Mouse (Mus musculus) R1 (cell line): ENCODE results near the gene Slc25a11.

Experiments
- DNase-seq: peaks from one replicate; pipeline ENCODE4 v3.0.0-alpha.2; 2018; ENCODE audit warnings: low read depth, low spot score

Slc25a11 gene

DNA sequence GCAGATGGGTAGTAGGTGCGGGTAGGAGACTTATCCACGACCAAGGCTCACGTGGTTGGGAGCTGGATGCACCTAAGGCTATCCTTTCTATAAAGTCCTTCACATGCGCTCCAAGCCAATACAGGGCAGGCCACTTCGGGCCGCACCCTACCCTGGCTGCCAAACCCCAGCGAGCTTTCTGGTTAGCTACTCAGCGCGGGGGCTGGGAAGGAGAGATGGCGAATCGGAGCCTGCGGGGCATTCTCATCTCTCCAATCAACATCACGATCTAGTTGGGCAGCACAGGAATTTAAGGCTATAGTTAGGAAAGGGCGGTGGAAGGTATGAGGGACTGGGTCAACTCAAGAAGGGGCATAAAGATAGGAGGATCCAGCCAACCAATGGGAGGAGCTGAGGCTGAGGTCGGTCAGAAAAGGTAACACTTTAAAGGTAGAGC is 21.1 kb upstream of the Slc25a11 start:
- no peak for DNase-seq

DNA sequence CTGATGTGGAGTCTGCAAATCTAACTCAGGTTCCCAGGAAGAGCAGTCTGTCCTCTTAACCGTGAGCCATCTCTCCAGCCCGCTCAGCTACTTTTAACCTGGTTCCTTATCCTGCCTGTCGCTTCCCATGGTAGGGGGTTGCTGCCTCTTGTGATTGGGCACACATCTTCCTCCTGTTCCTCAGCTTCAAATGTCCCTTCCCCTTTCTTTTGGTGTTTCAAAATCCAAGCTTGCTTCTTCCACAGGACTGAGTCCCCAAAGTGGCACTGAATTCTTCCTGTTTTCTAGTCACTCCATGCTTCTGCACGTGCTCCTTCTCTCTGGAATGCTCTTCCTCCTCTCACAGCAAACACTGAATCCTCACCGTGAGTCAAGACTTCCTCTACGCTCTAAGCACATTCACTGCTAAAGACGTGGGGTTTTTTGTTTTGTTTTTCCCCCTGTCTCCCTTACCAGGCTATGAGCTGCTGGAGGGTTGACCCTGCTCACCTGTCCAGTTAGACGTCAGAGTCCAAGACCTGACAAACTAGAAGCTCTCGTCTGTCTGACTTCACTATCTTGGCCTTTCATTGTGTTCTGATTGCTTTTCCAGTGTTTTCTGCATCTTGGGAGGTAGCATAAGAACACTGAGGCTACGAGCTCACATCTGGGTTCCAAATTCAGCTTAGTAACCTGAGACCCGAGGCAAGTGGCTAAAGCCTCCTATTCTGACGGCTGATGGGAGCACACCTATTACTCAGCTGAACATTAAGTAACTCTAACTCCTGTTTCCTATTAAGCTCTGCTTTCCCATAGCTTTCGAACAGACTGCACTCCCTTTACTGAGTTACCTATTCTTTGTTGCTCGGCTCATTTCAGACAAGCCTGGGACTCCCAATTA is 20.2 kb upstream of the Slc25a11 start:
- no peak for DNase-seq

GRCm38 (mm10) chr11:70666687-70667086 is 19.4 kb upstream of the Slc25a11 start:
- no peak for DNase-seq

GRCm38 (mm10) chr11:70664741-70665140 is 17.5 kb upstream of the Slc25a11 start:
- no peak for DNase-seq

GRCm38 (mm10) chr11:70663957-70664356 is 16.7 kb upstream of the Slc25a11 start:
- DNase-seq, result no peak

GRCm38 (mm10) chr11:70663101-70663500 is 15.8 kb upstream of the Slc25a11 start:
- no peak for DNase-seq

DNA sequence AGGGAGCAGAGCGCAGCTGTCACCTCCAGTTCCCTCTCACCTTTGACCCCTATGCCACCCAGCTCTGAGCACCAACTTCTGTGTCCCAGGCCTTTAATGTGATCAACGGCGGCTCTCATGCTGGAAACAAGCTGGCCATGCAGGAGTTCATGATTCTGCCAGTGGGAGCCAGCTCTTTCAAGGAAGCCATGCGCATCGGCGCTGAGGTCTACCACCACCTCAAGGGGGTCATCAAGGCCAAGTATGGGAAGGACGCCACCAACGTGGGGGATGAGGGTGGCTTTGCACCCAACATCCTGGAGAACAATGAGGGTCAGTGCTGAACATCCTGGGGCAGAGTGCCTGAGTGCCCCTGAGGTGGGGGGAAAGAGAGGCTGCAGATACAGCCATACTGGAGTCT is 13.3 kb upstream of the Slc25a11 start:
- no peak for DNase-seq

GRCm38 (mm10) chr11:70658942-70659341 is 11.7 kb upstream of the Slc25a11 start:
- DNase-seq, result peak; percentile 87

GRCm38 (mm10) chr11:70658521-70658920 is 11.2 kb upstream of the Slc25a11 start:
- DNase-seq, result no peak

DNA sequence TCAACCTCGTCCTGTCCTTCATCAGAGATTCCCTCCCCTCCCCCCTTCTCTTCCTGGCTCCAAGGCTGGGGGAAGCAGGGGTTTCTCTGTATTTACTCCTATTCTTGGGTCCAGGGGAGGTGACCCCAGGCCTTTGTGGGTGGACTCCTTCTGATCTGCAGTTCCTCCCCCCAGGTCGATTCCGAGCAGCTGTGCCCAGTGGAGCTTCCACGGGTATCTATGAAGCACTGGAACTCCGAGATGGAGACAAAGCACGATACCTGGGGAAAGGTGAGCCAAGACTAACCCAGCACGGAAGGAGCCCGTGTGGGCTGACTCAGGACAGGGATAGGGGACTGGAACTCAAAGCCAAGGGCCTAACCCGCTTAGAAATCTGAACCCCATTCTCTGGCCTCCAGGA is 10.7 kb upstream of the Slc25a11 start:
- no peak for DNase-seq

DNA sequence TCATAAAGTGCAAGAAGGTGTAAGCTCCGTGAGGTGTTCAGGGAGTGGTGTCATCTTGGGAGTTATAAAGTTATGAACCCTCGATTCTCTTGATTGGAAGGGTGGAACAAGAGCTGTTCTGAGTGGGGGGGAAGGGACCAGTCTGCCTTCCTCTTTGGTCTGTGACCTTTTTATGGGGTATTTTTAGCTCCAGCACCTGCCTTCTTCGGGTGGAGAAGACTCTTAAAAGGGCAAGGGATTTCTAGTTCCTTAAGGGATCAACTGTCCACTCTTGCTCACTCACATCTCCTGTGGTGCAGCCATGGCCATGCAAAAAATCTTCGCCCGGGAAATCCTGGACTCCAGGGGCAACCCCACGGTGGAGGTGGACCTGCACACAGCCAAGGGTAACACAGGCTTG is 10.3 kb upstream of the Slc25a11 start:
- no peak for DNase-seq

- DNase-seq, result no peak
These were observed 9.7 kb upstream of the Slc25a11 start, which contains the start of gene Eno3 for GRCm38 (mm10) chr11:70656964-70657363. Gene Eno3, plus strand, starts transcription at chr11:70657202.

GRCm38 (mm10) chr11:70656456-70656927 is 9.2 kb upstream of the Slc25a11 start:
- no peak for DNase-seq

DNA sequence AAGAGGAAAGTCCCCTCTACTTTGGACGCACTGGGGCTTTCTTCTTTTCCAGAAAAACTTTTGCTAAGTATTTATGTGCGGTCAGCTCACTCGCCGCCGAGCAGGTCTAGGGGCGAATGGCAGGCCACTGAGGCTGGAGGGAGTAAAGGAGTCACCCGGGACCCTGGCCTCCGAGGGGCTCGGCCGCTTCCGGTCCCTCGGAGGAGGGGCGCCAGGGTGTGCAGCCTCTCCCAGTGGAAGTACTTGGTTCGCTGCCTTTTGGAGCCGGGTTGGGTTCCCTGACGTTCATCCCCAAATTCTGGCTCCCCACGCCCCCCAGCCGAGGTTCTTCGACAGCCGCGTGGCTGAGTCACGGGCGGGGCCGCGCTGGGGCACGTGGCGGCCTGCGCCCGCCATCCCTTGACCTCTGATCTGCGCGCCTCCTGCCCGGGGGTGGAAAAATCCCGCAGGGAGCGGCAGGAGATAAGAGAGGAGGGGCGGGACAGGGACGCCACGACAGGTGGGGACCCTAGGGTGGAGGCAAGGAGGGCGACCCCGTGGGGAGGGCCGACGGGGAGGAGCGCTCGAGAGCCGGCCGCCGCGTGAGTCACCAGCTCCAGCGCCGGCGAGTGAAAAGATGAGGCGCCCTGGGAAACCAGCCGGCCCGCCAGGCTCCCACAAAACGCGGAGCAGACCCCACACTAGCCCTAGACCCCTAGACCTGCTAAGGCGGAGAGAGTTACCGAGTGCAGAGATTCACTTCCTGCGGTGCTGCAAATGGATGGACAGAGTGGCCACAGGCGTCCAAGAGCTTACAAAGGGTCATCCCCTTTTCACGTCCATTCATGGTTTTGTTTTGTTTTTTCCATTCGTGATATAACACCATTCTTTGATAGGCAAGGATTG is 8.5 kb upstream of the Slc25a11 start:
- DNase-seq, result peak; percentile 92

DNA sequence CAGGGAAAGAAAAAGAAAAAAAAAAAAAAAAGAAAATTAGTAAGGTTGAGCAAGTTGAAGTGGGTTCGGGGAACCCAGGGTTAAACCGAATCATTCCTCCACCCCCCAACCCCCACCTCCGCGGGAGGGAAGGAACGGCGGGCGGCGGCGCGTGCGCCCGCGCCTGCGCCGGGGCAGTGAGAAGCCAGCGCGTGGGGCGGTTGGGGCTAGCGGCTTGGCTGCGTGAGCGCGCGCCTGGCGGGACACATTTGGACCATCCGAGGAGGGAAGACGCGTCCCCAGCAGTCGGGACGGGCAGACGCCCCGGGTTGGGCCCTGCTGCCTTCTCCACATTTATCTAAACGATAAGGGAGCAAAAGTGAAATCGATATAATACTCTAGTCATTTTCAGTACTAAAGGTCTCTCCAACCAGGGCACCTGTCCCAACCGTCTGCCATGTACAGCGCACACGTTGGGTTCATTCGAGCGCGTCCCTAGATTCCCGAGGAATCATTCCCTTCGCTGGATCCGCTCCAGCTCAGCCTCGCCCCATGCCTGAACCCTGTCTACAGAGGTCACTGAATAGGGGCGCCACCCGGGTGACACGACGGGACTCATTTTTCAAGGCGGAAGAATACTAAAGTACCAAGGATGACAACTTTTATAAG is 7.8 kb upstream of the Slc25a11 start:
- DNase-seq, result peak; percentile 86

DNA sequence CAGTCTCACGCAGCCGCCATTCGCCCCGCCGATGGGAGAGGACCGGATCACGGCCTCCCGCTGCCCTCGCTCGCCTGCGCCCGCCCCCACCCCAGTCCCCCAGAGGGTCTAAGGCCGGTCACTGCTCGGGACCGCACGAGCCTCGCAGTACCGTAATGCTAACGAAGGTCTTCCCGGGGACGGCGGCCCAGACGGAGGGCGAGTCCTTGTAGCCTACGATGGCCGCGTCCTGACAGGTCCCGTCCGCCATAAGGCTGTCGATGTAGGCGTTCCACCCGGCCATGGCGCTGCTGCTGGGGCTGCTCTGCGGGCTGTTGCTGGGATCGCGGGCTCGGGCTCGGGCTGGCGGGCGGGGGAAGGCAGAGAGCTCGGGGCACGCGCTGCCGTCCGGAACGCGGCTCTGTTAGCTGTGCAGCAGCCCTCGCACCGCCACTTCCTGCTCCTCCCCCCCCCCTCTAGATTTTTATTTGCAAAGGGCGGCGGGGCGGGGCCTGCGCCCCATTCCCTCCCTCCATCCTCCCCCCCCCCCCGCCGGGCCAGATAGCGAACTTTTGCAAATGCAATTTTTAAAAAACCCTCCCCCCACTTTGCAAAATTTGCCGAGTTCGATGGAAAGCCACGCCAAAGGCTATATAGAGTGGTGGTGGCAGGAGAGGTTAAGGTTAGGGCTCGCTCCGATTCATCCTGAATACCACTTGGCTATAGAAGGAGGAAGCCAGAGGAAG is 7.1 kb upstream of the Slc25a11 start, which contains the start of gene Pfn1:
Gene Pfn1 (minus strand): TSS at position 447 of the 725 bp plus-strand sequence.
- DNase-seq, result peak; percentile 84

- DNase-seq, result peak; percentile 81
These were observed 6.3 kb upstream of the Slc25a11 start for GRCm38 (mm10) chr11:70653345-70654197.

DNA sequence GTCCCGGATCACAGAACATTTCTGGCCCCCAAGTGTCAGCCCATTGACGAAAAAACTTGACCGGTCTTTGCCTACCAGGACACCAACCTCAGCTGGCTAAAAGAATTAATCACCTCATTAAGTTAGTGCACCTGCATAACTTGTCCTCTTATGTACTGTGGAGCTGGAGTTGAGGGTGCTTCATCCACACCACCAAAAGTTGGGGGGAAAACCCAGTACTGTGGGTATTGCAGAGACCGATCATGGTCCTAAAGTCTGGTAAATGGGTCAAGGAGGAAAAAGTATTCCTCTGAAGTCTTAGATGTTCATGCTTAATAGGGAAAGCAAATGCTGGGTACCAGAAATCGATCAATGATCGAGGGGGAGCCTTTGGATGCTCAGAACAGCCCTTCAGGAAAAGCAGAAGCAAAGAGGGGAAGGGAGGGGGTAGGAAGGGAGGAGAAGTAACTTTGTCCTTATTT is 5.6 kb upstream of the Slc25a11 start:
- no peak for DNase-seq

DNA sequence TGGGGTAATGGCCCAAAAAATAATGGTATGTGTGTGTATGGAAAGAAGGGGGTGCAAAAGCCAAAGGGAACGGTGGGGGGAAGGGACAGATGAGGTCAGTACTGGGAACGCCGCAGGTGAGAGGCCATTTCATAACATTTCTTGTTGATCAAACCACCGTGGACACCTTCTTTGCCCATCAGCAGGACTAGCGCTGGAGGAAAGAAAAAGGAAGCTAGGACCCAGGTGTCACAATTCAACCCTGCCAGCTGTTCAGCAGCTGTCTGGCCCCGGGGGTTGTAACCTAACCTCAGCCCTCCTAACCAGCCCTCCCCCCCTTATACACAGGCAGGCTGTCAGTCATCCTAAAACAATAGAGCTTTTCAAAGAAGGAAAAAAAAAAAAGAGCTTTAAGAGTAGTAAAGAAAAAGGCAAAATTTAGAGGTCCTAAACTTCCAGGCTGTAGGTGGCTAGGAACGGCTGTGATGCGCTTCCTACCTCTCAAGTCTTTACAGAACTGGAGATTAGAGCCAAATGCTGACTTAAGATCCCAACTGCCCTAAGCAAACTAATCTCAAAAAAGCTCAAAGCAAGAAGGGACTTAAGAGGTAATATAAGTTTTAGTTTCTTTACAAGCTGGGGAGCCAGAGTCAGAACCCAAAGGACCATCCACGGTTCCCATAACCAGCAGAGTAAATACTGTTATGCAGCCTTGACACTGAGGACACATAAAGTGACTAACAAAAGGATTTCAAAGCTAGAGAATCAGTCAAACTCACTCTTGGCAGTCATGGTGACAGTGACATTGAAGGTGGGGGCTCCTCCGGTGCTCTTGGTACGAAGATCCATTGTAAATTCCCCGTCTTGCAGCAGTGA is 5.0 kb upstream of the Slc25a11 start:
- DNase-seq, result no peak
